Mouse (Mus musculus) layer of hippocampus, postnatal 10 days (tissue): ENCODE data around the gene Rsrc2. TPM values are rescaled to one million over a fixed set of nuclear protein-coding genes. Genes with fewer than 3 reads are reported as not detected.

Experiments used
- DNase-seq, 2 experiments: peaks; one replicate each; pipeline ENCODE4 v3.0.0; 2021; ENCODE audit warnings: low spot score in 2 of 2
- total RNA-seq, 2 experiments: library from RNA; stranded (reverse); gene quantifications; 2 replicates each; pipeline ENCODE4 v1.2.3; 2021

Rsrc2 gene
- total RNA-seq, 2 experiments from 2014 or later: 97.3 to 98.7 TPM

GRCm38 (mm10) chr5:123699198-123699597 is 50.0 kb downstream of the Rsrc2 start:
- peak; percentile 73 to 82 for DNase-seq

DNA sequence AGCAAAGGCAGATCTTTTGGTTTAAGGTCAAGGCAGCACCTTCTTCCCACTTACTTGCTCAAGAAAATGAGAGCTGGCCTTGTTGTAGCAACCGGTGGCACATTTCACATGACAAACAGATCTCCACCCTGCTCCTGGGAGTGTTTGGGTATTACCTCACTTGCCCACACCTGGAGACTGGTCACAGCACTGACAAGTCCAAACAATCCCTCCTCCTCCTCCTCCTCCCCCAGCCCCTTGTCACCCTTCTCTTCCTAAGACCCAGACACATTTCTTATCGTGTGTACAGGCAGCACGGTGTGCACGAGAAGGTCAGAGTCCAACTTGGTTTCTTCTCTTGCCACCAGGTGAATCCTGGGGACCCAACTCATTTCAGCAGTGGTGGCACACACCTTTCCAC is 52.3 kb downstream of the Rsrc2 start:
- no peak for DNase-seq

DNA sequence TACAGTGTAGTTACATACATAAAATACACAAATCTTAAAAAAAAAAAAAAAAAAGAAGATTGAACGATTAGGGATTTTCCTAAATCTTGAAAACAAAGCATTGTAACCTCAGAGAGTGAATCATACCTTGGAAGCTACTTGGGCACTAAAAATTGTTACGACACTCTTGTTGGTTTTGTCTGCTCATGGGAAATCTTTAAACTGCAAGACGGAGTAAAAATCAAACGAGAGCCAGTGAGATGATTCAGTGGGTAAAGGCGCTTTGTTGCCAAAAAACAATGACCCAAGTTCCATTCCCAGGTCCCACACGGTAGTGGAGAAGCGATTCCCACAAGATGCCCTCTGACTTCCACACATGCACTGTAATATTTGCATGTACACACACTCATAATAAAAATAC is 53.0 kb downstream of the Rsrc2 start:
- DNase-seq: no peak

- DNase-seq: no peak
Measured at GRCm38 (mm10) chr5:123694468-123694867, 54.7 kb downstream of the Rsrc2 start.

GRCm38 (mm10) chr5:123684221-123685144 is 64.7 kb downstream of the Rsrc2 start, which contains the start of gene Clip1:
Gene Clip1, minus strand, starts transcription at chr5:123684618.
- DNase-seq: peak; percentile 71 to 80

- DNase-seq: peak; percentile 59 to 71
Measured at GRCm38 (mm10) chr5:123683377-123684220, 65.6 kb downstream of the Rsrc2 start.

DNA sequence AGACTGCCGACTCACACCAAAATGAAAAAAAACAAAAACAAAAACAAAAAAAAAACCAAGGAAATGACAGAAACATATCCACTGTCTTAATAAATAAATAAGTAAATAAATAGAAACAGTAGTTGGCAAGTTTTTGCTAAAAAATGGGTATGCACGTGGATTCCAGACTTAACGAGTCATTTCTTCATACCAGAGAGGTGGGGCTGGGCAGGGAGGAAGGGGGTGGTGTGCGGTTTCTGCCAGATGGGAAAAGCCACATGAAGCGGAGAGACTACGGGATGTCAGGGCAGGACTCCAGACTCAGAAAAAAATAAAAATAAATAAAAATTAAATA is 66.2 kb downstream of the Rsrc2 start:
- DNase-seq: peak; percentile 21 to 41

GRCm38 (mm10) chr5:123682372-123682771 is 66.8 kb downstream of the Rsrc2 start:
- no peak for DNase-seq

GRCm38 (mm10) chr5:123679546-123680263 is 69.5 kb downstream of the Rsrc2 start:
- no peak for DNase-seq

- DNase-seq: no peak
Measured at GRCm38 (mm10) chr5:123679106-123679505, 70.1 kb downstream of the Rsrc2 start.

Other genes starting within 250 kb of the Rsrc2 start
- 1 to 10 TPM; 1.3 to 1.8 TPM for gene B3gnt4, start 239.0 kb downstream of the Rsrc2 start, total RNA-seq
- 10 to 100 TPM; 41.3 to 48.8 TPM for gene Diablo, start 225.2 kb downstream of the Rsrc2 start, total RNA-seq
- gene Gm49027, start 223.9 kb downstream of the Rsrc2 start, total RNA-seq: 1 to 10 TPM; 6.2 to 8.7 TPM
- gene Vps33a, start 176.4 kb downstream of the Rsrc2 start, total RNA-seq: 10 to 100 TPM; 71.4 to 72.0 TPM
- gene Clip1, start 64.8 kb downstream of the Rsrc2 start, total RNA-seq: 100 to 1,000 TPM; 119 to 121 TPM
- 10 to 100 TPM; 50.5 to 50.7 TPM for gene Zcchc8, start 28.3 kb downstream of the Rsrc2 start, total RNA-seq
- 1 to 10 TPM; 4.5 to 4.9 TPM for gene Kntc1, start 302 bp upstream of the Rsrc2 start, total RNA-seq
- not detected for gene Hcar2, start 116.1 kb upstream of the Rsrc2 start, total RNA-seq
- under 1 TPM; 0.66 to 0.85 TPM for gene Hcar1, start 130.6 kb upstream of the Rsrc2 start, total RNA-seq
- gene Denr, start 157.8 kb upstream of the Rsrc2 start, total RNA-seq: 10 to 100 TPM; 70.7 to 76.0 TPM
- 1 to 10 TPM; 1.3 to 1.6 TPM for gene Gm43518, start 178.0 kb upstream of the Rsrc2 start, total RNA-seq
- 1 to 10 TPM; 2.9 to 3.3 TPM for gene Ccdc62, start 181.3 kb upstream of the Rsrc2 start, total RNA-seq
- gene Hip1r, start 224.2 kb upstream of the Rsrc2 start, total RNA-seq: 10 to 100 TPM; 63.7 to 70.1 TPM